Mouse (Mus musculus) spleen, adult 18-20 months (tissue): Measurements from ENCODE around the gene Prrc2a.
A peak's percentile ranks its signal among the peaks of the same experiment; 100 is the strongest.
"Not testable (repeated sequence)": the region's sequence is repeated elsewhere in the genome, so short reads cannot be mapped to it uniquely, and the experiment has no call there.

Source experiments
- DNase-seq, 2 experiments: peaks; one replicate each; pipeline ENCODE4 v3.0.0; 2022; ENCODE audit warnings: mixed read lengths in 2 of 2

Gene Prrc2a

DNA sequence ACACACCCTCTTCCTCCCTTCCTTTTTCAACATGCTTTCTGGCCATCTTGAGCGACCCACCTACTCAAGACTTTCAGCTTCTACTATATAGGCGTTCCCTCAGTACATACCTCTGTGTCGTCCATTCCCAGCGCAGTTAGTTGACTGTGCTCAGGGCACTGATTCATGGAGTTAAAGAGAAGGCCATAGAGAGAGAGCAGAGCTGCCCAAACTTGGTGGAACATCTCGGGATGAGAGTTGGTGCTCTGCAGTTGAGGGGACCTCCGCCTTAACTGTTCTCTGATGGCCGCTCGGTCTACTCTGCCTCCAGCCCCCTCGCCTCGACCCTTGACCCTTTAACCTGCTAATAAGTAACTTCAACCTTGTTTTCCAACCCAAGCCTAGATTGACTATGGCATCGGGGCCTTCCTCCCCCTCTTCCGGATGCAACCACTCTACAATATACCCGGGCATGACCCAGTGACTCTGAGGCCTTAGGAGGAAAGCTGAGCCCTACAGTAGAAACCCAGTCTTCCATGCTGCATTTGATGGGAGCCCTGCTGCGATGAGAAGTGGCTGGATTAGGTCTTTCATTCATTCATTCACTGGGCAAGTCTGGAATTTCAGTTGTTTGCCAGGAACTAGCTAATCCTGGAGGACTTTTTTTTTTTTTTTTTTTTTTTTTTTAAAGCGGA, 33.1 kb downstream of the Prrc2a start, which contains the start of gene Apom:
Gene Apom (minus strand): TSS at position 551 of the 674 bp plus-strand sequence.
- no peak for DNase-seq

DNA sequence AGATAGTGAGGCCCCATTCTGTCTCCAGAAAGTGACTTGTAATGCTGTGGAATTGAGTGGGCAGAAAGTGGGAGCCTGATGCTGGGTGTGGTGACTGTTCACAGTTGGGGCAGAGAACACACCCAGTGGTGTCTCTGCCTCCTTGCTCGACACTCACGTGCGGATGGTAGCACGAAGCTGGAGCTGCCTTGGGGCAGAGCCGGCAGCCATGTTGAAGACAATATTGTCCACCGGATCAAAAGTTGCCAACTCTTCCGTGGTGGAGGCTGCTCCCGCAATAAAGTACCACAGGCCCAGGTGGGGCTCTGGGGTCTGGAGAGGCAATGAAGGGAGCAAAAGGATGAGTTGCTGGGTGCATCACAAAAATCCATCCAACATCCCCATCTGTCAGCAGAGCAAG, 33.7 kb downstream of the Prrc2a start:
- no peak for DNase-seq

DNA sequence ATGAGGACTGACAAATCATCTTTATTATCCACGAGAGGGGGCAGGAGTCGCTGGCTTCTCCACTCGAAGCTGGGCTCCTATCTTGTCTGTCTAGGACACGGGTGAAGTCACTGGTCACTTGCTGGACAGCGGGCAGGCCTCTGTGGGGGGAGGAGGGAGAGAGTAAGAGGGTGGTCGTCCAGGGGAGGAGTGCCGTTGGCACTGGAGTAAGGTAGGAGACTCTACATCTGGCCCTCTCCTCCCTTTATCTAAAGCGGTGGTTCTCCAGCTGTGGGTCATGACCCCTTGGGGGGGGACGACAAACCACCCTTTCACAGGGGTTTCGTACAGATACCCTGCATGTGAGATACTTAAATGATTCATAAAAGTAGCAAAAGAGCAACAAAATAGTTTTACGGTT, 35.7 kb downstream of the Prrc2a start:
- no peak for DNase-seq

DNA sequence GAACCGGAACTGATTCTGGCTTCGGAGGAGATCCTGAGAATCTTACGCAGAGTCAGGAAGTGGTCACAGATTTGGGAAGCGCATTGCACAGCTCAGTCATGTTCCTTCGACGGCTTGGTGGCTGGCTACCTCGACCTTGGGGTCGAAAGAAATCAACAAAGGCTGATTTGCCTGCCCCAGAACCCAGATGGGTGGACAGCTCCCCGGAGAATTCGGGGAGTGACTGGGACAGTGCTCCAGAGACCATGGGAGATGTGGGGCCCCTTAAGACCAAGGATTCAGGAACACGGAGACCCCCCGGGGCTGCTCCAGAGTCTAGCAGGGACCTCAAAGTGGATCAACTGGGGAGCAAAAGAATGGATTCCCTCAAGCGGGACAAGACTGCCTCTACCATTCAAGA, 37.7 kb downstream of the Prrc2a start:
- DNase-seq, result no peak

DNA sequence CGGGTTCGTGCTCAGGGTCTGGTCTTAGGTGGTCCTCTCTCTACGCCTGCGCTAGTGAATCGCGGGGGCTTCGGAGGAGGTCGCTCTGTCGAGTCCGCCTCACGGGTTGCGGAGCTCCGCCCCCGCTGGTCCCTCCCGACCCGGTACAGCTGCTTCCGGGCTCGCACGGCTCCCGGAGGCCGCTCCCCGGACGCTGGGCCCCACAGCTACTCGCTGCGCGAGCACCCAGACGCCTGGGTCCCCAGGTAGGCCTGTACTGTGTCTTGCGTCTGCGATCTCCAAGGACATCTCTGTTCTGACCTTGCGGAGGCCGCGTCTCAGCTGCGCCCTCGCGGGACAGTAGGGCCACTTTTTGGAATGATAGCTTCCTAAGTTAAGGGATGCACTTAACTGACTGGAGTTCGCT, 38.5 kb downstream of the Prrc2a start, which contains the start of gene D17H6S53E:
Gene D17H6S53E (plus strand): TSS at position 168 of the 406 bp plus-strand sequence.
- peak; percentile 66 to 76 for DNase-seq

DNA sequence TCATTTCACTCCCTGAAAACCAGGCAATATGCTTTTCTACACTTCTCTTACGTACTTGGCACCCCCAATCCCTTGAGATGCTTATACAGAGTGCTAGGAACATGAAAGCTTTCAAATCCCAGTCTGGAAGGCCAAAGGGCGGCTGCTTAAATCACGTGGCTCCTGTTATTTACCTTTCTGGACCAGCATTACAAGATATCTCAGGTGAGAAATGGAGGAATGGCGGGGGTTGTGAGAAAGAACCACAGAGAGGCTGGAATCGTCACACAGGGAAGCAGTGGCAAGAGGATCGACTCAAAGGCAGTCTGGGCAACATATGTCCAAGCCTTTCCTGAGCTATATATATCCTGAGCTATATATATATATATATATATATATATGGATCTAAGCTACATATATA, 39.1 kb downstream of the Prrc2a start:
- no peak for DNase-seq

DNA sequence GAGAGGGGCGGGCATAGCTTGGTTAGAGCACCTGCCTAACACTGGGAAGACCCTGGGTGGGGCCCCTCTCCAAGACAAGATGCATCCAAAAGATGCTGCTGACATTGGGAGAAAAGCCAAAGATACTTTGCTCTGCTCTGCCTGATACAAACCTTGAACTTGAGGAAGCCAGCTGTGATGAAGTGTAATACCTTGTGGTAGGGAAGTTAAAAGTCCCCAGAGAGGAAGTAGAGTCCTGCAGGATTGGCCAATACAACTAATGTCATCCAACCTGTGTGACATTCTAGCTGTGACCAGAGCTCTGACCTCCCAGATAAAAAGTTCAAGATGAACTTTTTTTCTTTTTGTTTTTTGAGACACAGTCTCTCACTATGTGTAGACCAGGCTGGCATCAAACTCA, 39.6 kb downstream of the Prrc2a start:
- DNase-seq, result no peak

DNA sequence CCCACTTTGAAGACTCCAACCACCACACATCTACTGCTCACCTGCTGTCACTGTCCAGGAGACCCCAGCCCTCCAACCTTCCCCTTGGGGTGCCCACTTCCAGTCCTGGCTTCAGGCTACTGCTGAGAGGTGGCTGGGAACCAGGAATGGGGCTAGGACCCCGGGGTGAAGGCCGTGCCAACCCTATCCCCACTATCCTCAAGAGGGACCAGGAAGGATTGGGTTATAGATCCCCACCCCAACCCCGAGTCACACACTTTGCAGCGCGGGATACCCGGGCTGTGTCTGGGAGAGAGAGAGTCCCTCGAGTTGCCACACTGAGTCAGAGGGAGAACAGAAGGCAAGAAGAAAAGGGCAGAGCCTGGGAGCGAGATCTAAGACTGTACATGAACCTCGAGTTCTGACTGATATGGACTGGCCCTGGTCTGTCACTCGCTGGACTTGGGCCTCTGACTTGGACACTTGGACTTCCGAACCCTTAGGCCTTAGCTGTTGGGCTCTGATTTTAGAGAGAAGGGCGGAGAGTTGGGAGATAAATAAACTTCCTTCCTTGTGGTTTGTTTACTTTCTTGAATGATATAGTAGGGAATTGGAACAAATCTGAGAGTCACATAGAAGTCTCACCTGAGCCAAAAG, 40.3 kb downstream of the Prrc2a start:
- DNase-seq, result not testable (repeated sequence)

DNA sequence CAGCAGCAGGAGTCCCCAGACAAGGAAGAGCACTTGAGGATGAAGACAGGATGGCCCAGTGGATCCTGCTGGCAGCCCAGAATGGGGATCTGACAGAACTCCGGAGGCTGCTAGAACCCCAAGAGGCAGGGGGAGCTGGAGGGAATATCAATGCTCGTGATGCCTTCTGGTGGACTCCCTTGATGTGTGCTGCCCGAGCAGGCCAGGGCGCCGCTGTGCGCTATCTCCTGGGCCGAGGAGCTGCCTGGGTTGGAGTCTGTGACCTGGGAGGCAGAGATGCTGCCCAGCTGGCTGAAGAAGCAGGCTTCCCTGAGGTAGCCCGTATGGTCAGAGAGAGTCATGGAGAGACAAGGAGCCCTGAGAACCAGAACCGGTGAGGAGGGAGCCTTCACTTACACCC, 41.4 kb downstream of the Prrc2a start:
- DNase-seq, result not testable (repeated sequence)

DNA sequence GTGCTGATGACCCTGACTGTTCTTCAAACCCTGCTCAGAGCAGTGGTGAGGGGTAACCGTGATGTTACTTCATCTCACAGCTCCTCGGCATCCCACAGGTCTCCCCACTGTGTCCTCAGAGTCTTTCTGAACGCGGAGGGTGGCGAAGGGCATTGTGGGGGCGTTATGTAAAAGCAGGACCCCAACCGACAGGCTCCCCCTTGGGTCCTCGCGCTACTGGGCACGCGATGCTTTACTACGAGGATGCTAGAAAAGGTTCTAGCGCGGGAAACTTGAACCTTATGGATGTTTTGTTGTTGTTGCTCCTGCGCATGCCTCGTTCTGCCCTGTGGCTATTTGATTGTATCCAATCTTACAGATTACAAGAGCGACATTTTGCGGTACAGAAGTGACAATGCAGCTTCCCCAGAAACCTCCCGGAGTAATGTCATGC, 42.8 kb downstream of the Prrc2a start, which contains the start of gene Csnk2b:
Gene Csnk2b (minus strand): TSS at position 183 of the 433 bp plus-strand sequence.
- DNase-seq, result peak in 1 of 2 experiments; percentile 24

DNA sequence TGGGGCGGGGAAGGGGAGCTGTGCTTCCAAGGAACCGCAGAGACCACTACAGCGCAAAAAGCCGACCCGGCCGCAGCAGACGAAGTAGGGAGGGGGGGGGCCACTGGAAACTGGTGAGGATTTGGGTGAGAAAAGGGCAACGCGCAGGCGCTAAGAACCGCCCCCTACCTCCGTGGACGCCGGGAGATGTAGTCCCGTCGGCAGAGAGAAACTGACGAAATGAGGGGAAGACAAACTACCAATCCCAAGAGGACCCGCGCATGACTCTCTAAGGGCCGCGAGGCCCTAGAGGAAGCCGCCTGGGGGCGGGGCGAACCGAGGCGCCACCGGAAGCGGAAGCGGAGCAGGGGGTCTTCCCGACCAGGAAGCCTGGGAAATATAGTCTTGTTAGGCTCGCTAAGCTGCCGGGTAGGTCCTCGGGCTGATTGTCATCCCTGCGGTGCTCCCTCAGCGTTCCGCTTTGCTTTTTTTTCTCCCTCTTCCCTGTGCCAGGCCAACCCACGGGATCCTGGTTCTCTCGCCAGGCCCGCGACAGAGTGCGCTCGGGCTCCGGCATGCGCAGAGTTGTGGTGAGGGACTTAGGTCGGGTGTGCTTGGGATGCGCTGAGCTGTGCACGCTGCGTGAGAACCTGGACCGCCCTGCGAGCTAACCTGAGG, 43.4 kb downstream of the Prrc2a start, which contains the start of gene Gpank1:
Gene Gpank1 (plus strand): TSS at position 313 of the 657 bp plus-strand sequence.
- DNase-seq, result peak; percentile 95 to 96

DNA sequence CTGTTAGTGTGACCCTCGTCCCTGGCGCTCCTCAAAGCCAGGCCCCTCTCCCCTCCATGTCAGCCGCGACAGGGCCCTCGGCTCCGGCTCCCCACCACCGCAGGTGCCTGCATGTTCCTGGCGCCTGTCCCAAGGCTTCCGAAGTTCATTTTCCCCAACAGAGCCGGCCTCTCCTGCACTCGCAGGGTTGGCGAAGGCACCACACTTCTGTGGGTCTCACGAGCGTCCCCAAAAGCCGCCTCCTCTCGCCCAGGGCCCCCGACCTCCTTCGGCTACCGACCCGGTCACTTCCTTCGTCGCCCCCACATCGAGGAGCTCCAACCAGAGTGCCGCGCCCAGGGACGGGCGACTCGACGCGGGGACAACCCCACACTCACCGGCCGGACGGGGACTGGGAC, 44.0 kb downstream of the Prrc2a start:
- no peak for DNase-seq

DNA sequence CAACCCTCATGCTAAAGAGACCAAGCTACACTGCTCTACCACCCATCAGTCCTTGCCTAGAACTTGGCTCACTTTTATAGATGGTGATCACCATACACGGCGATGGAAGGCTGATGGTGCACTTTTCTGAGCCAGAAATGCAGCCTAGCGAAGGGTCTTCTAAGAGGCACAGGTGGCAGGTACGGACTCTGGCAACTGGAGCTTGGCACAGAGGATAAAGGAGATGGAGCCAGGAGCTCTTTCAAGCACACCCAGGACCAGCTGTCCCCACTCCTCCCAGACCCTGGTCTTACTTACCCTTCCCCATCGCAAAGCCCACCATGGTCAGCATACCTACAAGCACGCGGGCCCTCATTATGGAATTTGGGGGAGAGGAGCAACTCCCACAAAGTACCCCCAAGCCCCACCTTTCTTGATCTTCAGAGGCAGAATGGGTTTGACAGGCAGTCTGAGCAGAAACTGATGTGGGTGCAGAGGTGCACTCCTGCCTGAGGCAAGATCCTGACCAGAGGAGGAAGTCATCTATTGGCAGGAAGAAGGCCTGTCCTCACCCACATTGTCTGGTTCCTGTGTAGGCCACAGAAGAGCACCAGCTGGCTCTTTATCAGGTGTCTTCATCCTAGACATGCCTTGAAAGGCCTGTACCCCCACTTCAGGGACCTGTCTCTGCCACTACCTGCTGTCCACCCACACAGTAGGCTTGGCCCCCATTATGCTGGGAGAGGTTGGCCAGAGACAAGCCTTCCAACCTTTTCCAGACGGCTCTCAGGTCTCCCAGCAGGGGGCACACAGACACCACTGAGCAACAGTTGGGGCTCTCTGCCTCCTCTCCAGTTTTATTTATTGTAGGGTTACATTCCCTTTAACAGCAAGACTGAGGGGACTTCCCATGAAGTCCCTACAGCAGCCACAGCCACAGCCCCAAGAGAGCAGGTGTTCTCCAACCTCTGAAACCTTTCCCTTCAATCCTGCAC, 49.4 kb downstream of the Prrc2a start, which contains the start of gene Ly6g5b:
Gene Ly6g5b (minus strand): TSS at position 383 of the 974 bp plus-strand sequence.
- DNase-seq, result peak in 1 of 2 experiments; percentile 36

DNA sequence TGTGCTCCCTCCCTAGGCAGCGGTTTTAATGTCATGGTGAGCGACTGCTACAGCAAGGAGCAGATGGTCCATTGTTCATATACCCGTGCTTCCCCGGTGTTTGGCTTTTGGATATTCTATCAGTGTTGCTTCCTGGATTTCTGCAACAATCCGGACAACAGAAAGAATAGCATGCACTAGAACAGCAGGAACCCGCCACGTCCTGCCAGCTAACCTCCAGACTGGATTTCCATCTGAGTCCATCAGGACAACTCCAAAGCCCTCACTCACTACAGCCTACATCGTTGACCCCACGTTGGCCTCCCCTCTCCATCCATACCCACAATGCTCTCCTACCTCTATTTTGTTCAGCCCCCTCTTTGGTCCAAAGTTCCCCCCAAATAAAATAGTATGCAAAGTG, 52.9 kb downstream of the Prrc2a start:
- DNase-seq, result no peak

DNA sequence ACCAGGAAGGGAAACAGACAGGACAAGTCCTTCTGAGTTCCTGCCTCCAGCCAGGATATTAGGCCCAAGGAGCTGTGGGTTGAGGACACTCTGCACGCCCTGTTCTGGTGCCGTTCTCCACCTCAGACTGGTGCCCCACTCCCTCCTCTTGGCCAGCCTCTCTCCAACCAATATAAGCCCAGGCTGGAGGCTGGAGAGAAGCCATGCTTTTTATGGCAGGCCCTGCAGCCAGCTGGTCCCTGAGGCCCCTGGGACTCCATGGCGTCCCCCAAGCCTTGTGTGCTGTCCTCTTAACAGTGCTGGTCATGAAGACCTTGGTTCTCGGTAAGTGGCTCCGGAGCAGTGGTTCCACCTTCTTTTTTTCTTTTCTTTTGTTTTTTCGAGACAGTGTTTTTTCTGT, 56.6 kb downstream of the Prrc2a start, which contains the start of gene Ly6g5c:
Gene Ly6g5c (plus strand): TSS at position 183 of the 400 bp plus-strand sequence.
- DNase-seq, result no peak

DNA sequence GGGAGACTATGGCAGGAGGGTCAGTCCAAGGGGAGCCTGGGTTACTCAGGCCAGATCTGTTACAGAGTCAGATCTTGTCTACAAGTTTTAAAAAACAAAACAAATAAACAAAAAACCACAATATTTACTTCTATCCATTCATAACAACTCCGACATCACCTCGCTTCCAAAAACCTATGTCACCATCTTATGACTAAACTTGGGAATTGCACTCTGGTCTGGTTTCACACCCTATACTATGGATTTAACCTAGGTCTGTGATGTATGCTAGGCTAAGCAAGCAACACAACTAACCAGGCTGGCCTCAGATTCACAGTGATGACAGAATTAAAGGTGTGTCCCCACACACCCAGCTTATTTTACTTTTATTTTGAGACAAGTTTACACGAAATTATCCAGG, 58.2 kb downstream of the Prrc2a start:
- DNase-seq, result no peak

DNA sequence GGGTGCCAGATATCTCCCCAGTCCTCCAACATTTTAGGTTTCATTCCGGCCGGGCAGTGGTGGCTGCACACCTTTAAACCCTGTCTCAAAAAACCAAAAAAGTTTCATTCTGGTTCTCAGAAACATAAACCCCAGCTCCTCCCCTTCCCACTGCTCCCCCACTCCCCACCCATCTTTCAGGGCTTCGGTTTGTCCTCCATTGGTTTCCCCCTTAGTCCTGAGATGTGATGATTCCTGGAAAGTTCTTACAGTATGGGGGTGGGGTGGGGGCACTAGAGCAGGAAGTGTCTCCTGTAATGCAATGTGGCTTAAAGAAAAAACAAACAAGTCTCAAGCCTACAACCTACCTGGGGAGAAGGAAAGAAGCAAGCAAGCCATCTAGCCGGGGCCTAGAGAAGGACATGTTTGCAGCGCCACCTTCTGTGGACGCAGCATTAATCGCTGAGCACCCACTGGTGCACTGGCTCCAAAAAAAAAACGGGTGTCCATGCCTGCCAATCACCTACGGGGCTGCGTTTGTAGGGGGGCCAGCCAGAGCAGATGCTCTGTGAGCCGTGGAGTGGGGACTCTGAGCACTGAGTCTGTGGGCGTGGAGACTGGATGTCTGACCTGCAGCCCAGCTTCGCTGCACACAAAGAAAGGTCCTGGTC, 58.8 kb downstream of the Prrc2a start:
- no peak for DNase-seq

DNA sequence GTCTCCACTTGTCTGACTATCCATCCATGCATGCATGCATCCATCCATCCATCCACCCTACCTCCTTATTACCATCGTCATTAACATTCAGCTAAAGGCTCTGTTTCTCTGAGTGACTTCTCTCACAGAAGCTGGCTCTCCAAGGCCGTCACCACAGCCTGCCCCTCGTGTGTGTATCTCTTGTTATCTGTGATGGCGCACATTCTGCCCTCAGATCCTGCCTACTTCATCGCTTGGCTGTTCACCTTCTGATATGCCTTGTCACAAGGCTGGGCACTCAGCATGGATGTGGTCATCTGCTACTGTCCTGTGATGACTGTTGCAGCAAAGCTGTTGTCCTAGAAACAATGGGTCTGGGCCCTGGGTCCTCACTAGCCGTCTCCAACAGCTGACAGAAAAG, 59.9 kb downstream of the Prrc2a start:
- no peak for DNase-seq

DNA sequence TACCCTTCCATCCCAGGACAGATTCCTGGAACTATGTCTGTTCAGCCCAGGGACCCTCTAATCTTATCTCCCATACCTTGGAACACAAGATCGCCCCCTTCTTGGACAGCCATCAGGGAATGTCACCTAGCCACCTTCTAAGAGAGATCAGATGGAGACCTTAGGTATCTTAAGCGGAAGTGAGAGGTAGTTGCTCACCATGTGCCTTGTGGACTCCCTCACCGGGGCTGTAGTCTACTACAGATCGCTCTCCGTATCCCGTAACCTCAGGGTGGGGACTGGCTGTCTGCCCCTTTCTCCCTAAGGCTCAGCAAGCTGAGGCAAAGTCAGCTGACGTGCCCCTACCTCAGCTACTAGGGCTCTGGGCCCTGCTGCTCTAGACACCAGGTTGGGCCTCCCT, 60.6 kb downstream of the Prrc2a start:
- no peak for DNase-seq

DNA sequence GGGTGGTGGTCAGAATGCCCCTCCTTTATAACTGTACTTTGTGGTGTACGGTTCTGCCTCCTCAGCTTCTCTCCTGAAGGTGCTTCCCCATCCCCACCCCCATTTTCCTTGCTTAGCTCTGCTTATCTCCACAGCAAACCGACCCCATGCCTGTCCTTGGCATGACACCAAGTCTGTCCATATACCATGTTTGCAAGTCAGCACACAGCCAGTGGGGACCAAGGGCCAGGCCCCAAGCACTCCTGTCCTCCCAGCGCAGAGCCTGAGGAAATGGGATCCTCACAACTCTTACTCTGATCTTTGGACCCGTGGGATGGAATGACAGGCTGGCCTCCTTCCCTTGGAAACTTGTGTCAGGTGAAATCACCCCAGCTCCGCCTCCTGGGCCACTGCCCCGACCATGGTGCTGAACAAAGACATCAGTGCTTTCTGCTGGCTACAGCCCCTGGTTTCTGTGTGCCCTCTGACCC, 61.4 kb downstream of the Prrc2a start:
- DNase-seq, result no peak

DNA sequence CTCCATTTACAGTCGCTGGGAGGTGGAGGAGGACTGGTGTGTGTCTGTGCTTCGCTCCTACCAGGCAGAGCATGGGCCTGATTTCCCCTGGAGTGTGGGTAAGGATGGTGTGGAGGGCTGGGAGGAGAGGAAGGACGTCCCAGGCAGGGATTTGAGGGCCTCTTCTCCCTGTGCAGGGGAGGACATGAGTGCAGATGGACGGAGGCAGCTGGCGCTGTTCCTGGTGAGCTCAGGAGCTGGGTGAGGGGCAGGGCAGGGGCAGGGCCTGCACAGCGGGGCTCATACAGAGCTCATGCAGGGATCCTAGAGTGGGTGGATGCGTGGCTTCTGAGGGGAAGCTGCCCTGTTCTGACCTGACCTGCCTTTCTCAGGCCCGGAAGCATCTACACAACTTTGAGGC, 62.4 kb downstream of the Prrc2a start:
- no peak for DNase-seq

DNA sequence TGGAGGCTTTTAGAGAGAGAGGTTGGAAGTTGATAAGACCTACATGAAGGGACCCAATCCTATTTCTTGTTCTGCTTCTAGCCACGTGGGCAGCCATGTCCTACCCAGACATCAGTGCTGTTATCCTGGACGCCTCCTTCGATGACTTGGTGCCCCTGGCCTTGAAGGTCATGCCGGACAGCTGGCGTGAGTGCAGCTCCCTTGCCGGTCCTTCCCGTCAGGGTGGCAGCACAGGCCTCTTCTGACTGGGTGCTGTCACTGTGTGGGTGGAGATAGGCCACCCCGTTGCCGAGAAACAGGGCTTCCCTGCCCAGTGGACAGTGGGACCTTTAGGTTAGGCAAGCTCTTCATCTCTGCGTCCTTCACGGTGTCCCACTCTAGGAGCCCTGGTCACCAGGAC, 63.5 kb downstream of the Prrc2a start:
- no peak for DNase-seq
